Mouse (Mus musculus): Measurements from ENCODE around the gene Fhl3. TPM values are rescaled to one million over a fixed set of nuclear protein-coding genes. Genes with fewer than 3 reads are reported as not detected.
A peak's percentile ranks its signal among the peaks of the same experiment; 100 is the strongest.

Gene Fhl3
- polyA plus RNA-seq, 1 experiment from 2014 or later: 6.4 TPM

DNA sequence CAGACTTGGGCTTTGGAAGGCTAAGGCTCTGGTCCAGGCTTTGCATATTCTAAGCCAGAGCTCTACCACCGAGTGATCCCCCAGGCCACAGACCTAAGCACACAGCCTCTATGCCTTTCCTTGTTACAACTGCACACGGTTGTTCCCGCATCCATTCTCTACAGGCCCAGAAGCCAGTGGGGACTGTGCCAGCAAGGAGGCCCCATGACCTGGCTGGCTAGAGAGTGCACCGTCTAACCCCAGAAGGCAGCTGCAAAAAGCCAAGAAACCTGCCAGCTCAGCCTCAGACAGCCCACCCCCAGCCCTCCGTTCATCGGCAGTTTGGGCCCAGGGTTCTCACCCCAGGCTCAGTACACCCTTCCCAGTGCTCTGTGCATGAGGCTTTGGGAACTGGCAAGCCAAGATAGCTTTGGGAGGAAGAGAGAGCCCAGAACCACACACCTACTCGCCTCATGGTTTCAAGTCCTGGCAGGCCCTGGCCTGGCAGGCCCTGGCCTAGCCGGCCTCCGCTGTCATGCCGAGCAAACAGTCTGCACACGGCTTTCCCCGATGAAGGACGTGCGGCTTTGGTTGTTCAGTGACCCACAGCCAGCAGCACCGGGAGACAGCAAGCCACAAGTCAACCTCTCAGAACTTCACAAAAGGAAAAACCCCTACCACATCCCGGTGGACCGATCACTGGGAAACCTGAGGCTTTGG, 26.0 kb upstream of the Fhl3 start:
- WGBS (ENCODE audit: insufficient replicate concordance): 70% methylated on average over 17 of the region's 17 CpGs
- H3K4me1 ChIP-seq (ENCODE audit: control insufficient read depth, insufficient read depth, low read length): peaks cover 5% of the 10 kb centered on the region; the same call in 1 of the 2 replicates
- H3K27me3 ChIP-seq (ENCODE audit: control insufficient read depth, insufficient read depth, low read length): peaks cover 13% of the 10 kb centered on the region
- no peak overlapping the region for H3K4me2 ChIP-seq
- H3K36me3 ChIP-seq (ENCODE audit: control insufficient read depth, insufficient read depth, low read length): peaks cover 6% of the 10 kb centered on the region; the same call in 1 of the 2 replicates
- H3K4me3 ChIP-seq (ENCODE audit: low read depth, low read length): no peak overlapping the region
- H3K9me3 ChIP-seq (replicated peaks; ENCODE audit: control insufficient read depth, low read length): no peaks in the 10 kb centered on the region
- ATAC-seq (replicated peaks; ENCODE audit: insufficient number of reproducible peaks, low FRiP score, low TSS enrichment): no peak
- H3K27ac ChIP-seq (ENCODE audit: low read depth, low read length): no peak overlapping the region
- no peak overlapping the region for H3K9ac ChIP-seq (ENCODE audit: low read depth, low read length)

- WGBS (ENCODE audit: insufficient replicate concordance): 5% methylated on average over 4 of the region's 4 CpGs
These were observed 25.5 kb upstream of the Fhl3 start for GRCm38 (mm10) chr4:124675037-124675436.

DNA sequence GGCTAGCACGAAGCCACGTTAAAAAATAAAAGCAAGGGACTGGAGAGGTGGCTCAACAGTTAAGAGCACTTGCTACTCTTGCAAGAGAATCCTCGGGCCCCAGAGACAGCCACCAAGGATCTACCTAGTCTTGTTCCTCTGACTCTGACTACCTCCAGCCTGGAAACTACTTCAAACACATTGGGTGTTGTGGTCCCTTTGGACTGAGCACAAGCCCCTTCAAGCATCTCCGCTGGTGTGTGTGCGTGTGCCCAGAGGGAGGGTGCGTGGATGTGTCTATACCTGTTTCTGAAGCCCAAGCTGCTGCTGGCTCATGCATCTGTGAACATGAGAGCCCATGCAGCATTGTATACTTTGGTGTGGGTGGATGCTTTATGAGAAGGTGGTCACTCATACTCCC, 24.5 kb upstream of the Fhl3 start:
- Histone ChIP-seq H3K4me3 (ENCODE audit: low read depth, low read length) (no peak overlapping the region), H3K9ac (ENCODE audit: low read depth, low read length) (no peak overlapping the region), H3K27ac (ENCODE audit: low read depth, low read length) (no peak overlapping the region), H3K9me3 (replicated peaks; ENCODE audit: control insufficient read depth, low read length) (no peaks in the 10 kb centered on the region), H3K4me1 (ENCODE audit: control insufficient read depth, insufficient read depth, low read length) (peaks cover 5% of the 10 kb centered on the region; the same call in 1 of the 2 replicates), H3K27me3 (ENCODE audit: control insufficient read depth, insufficient read depth, low read length) (peaks cover 13% of the 10 kb centered on the region), H3K36me3 (ENCODE audit: control insufficient read depth, insufficient read depth, low read length) (peaks cover 20% of the 10 kb centered on the region), H3K4me2 (no peak overlapping the region)
- 81% methylated on average over 6 of the region's 6 CpGs for WGBS (ENCODE audit: insufficient replicate concordance)
- ATAC-seq (replicated peaks; ENCODE audit: insufficient number of reproducible peaks, low FRiP score, low TSS enrichment): no peak

More at GRCm38 (mm10) chr4:124675037-124675436, 25.5 kb upstream of the Fhl3 start:
- H3K4me3 ChIP-seq (ENCODE audit: low read depth, low read length): no peak overlapping the region
- no peaks in the 10 kb centered on the region for H3K9me3 ChIP-seq (replicated peaks; ENCODE audit: control insufficient read depth, low read length)
- H3K9ac ChIP-seq (ENCODE audit: low read depth, low read length): no peak overlapping the region
- peaks cover 5% of the 10 kb centered on the region; the same call in 1 of the 2 replicates for H3K4me1 ChIP-seq (ENCODE audit: control insufficient read depth, insufficient read depth, low read length)
- no peak for ATAC-seq (replicated peaks; ENCODE audit: insufficient number of reproducible peaks, low FRiP score, low TSS enrichment)
- peaks cover 12% of the 10 kb centered on the region; the same call in 1 of the 2 replicates for H3K36me3 ChIP-seq (ENCODE audit: control insufficient read depth, insufficient read depth, low read length)
- no peak overlapping the region for H3K4me2 ChIP-seq
- H3K27ac ChIP-seq (ENCODE audit: low read depth, low read length): no peak overlapping the region
- peaks cover 13% of the 10 kb centered on the region for H3K27me3 ChIP-seq (ENCODE audit: control insufficient read depth, insufficient read depth, low read length)

- ATAC-seq (replicated peaks; ENCODE audit: insufficient number of reproducible peaks, low FRiP score, low TSS enrichment): no peak
- H3K27ac ChIP-seq (ENCODE audit: low read depth, low read length): no peak overlapping the region
- no peaks in the 10 kb centered on the region for H3K27me3 ChIP-seq (ENCODE audit: control insufficient read depth, insufficient read depth, low read length)
- peaks cover 35% of the 10 kb centered on the region for H3K36me3 ChIP-seq (ENCODE audit: control insufficient read depth, insufficient read depth, low read length)
- no peak overlapping the region for H3K4me3 ChIP-seq (ENCODE audit: low read depth, low read length)
- no peaks in the 10 kb centered on the region for H3K9me3 ChIP-seq (replicated peaks; ENCODE audit: control insufficient read depth, low read length)
- WGBS (ENCODE audit: insufficient replicate concordance): 63% methylated on average over 7 of the region's 7 CpGs
- H3K4me1 ChIP-seq (ENCODE audit: control insufficient read depth, insufficient read depth, low read length): peaks cover 3% of the 10 kb centered on the region; the same call in 1 of the 2 replicates
- no peak overlapping the region for H3K4me2 ChIP-seq
- no peak overlapping the region for H3K9ac ChIP-seq (ENCODE audit: low read depth, low read length)
These were observed 18.2 kb upstream of the Fhl3 start for GRCm38 (mm10) chr4:124682270-124682669.

GRCm38 (mm10) chr4:124683474-124683873, 17.0 kb upstream of the Fhl3 start:
- ATAC-seq (replicated peaks; ENCODE audit: insufficient number of reproducible peaks, low FRiP score, low TSS enrichment): no peak
- H3K4me3 ChIP-seq (ENCODE audit: low read depth, low read length): no peak overlapping the region
- H3K4me2 ChIP-seq: no peak overlapping the region
- H3K27me3 ChIP-seq (ENCODE audit: control insufficient read depth, insufficient read depth, low read length): no peaks in the 10 kb centered on the region
- peaks cover 28% of the 10 kb centered on the region for H3K36me3 ChIP-seq (ENCODE audit: control insufficient read depth, insufficient read depth, low read length)
- H3K4me1 ChIP-seq (ENCODE audit: control insufficient read depth, insufficient read depth, low read length): peaks cover 3% of the 10 kb centered on the region; the same call in 1 of the 2 replicates
- WGBS (ENCODE audit: insufficient replicate concordance): 92% methylated on average over 4 of the region's 4 CpGs
- H3K27ac ChIP-seq (ENCODE audit: low read depth, low read length): no peak overlapping the region
- H3K9me3 ChIP-seq (replicated peaks; ENCODE audit: control insufficient read depth, low read length): no peaks in the 10 kb centered on the region
- H3K9ac ChIP-seq (ENCODE audit: low read depth, low read length): no peak overlapping the region

DNA sequence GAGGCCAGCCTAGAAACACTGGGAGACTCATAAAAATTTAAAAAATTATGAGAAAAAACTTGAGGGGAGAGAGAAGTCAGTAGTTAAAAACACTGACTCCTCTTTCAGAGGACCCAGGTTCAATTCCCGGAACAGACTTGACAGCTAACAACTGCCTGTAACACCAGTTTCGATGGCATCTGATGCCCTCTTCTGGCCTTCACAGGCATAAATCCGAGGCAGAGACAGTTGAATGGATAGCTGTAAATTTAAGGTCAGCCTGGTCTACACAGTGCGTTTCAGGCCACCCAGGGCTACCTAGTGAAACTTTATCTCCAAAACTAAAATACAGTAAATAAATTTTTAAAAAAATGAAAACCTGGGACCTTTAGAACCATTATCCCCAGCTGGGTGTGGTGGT, 15.5 kb upstream of the Fhl3 start:
- Histone ChIP-seq H3K4me2 (no peak overlapping the region), H3K27me3 (ENCODE audit: control insufficient read depth, insufficient read depth, low read length) (no peaks in the 10 kb centered on the region), H3K4me1 (ENCODE audit: control insufficient read depth, insufficient read depth, low read length) (peaks cover 3% of the 10 kb centered on the region; the same call in 1 of the 2 replicates), H3K9ac (ENCODE audit: low read depth, low read length) (no peak overlapping the region), H3K27ac (ENCODE audit: low read depth, low read length) (no peak overlapping the region), H3K4me3 (ENCODE audit: low read depth, low read length) (no peak overlapping the region), H3K9me3 (replicated peaks; ENCODE audit: control insufficient read depth, low read length) (no peaks in the 10 kb centered on the region), H3K36me3 (ENCODE audit: control insufficient read depth, insufficient read depth, low read length) (peaks cover 23% of the 10 kb centered on the region)
- no peak for ATAC-seq (replicated peaks; ENCODE audit: insufficient number of reproducible peaks, low FRiP score, low TSS enrichment)
- WGBS (ENCODE audit: insufficient replicate concordance): 68% methylated on average over 4 of the region's 4 CpGs

- Histone ChIP-seq H3K4me3 (ENCODE audit: low read depth, low read length) (no peak overlapping the region), H3K9me3 (replicated peaks; ENCODE audit: control insufficient read depth, low read length) (no peaks in the 10 kb centered on the region), H3K36me3 (ENCODE audit: control insufficient read depth, insufficient read depth, low read length) (peaks cover 19% of the 10 kb centered on the region), H3K4me1 (ENCODE audit: control insufficient read depth, insufficient read depth, low read length) (peaks cover 3% of the 10 kb centered on the region; the same call in 1 of the 2 replicates), H3K4me2 (no peak overlapping the region), H3K27me3 (ENCODE audit: control insufficient read depth, insufficient read depth, low read length) (no peaks in the 10 kb centered on the region), H3K9ac (ENCODE audit: low read depth, low read length) (no peak overlapping the region), H3K27ac (ENCODE audit: low read depth, low read length) (no peak overlapping the region)
- ATAC-seq (replicated peaks; ENCODE audit: insufficient number of reproducible peaks, low FRiP score, low TSS enrichment): no peak
- 67% methylated on average over 8 of the region's 8 CpGs for WGBS (ENCODE audit: insufficient replicate concordance)
These were observed 15.0 kb upstream of the Fhl3 start for GRCm38 (mm10) chr4:124685453-124685852.

DNA sequence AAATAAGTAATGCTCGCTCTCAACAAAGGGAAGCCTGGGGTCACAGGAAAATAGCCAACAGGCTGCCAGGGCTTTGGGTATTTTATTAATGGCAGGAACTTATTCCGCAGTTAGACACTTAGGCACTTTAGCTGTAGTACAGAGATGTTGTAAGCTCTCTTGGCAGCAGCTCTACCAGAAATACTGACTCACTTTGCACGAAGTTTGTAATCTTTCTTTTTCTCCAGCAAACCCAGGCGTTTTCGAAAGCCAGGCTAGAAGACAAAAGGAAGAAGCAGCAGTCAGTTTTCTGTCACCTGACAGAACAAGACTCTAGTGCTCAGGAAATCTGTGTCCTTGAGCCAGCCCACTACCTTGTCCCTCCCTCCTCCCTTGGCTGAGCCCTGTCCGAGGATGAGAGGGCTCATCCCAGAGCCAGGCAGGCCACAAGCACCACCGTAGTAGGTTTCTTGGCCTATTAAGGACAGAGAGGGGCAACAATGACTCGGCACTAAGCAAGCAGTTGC, 14.6 kb upstream of the Fhl3 start:
- peaks cover 5% of the 10 kb centered on the region for H3K4me1 ChIP-seq (ENCODE audit: control insufficient read depth, insufficient read depth, low read length)
- no peak overlapping the region for H3K4me2 ChIP-seq
- H3K4me3 ChIP-seq (ENCODE audit: low read depth, low read length): no peak overlapping the region
- peaks cover 15% of the 10 kb centered on the region for H3K36me3 ChIP-seq (ENCODE audit: control insufficient read depth, insufficient read depth, low read length)
- no peaks in the 10 kb centered on the region for H3K27me3 ChIP-seq (ENCODE audit: control insufficient read depth, insufficient read depth, low read length)
- 79% methylated on average over 8 of the region's 8 CpGs for WGBS (ENCODE audit: insufficient replicate concordance)
- no peaks in the 10 kb centered on the region for H3K9me3 ChIP-seq (replicated peaks; ENCODE audit: control insufficient read depth, low read length)
- H3K9ac ChIP-seq (ENCODE audit: low read depth, low read length): no peak overlapping the region
- ATAC-seq (replicated peaks; ENCODE audit: insufficient number of reproducible peaks, low FRiP score, low TSS enrichment): no peak
- H3K27ac ChIP-seq (ENCODE audit: low read depth, low read length): peak overlapping the region; percentile 55

Measured in heart, embryonic 11.5 days (tissue).